Mouse (Mus musculus): Measurements from ENCODE around the gene Oasl2. TPM values are rescaled to one million over a fixed set of nuclear protein-coding genes. Genes with fewer than 3 reads are reported as not detected.
"Not testable (repeated sequence)": the region's sequence is repeated elsewhere in the genome, so short reads cannot be mapped to it uniquely, and the experiment has no call there.

Oasl2 gene
- 2.1 TPM for polyA plus RNA-seq (2012; fragmentation: generic; extraction: Trizol)

DNA sequence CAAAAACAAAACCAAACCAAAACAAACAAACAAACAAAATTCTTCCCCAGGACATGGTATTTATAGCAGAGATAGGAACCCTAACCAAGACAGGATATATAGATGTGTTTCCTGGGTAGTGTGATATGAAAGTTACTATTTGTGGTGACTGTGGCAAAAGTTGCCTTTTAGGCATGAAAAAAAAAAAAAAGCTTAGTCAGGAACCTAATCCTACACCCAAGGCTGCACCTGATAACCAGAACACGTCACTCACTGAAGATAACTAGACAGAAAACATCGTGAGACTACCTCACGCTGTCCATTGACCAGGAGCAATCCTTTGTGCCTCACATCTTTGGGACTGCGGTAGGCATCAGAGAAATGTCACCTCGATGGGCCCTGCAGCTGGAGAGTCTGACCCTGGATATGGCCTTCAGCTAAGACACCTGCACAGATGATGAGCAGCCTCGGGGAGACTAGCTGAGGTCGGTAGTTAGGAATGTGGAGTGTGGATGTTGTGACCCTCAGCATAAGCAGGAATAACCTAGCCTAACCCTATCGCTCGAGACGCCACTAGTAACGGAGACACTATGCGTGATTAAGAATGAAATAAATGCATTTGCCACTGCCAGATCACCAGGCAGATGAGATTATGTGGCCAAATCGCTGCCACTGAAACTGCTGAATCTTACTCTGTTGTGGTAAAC lies at the start of gene Oasl2:
Gene Oasl2, plus strand, starts transcription at position 249 of the 686 bp plus-strand sequence.
- Histone ChIP-seq H3K79me2 (ENCODE audit: control insufficient read depth, insufficient read depth) (no peaks in the 10 kb centered on the region), H3K27me3 (ENCODE audit: control insufficient read depth, insufficient read depth, insufficient read length) (no peaks in the 10 kb centered on the region), H3K4me2 (ENCODE audit: low read depth) (peak within 1 kb of the TSS; percentile 72), H3K4me3 (peak within 1 kb of the TSS; percentile 6), H3K36me3 (ENCODE audit: control insufficient read depth, insufficient read depth) (no peaks in the 10 kb centered on the region), H3ac (ENCODE audit: control insufficient read depth, insufficient read length) (no peak within 1 kb of the TSS)
- TF ChIP-seq E2F4 (IDR thresholded peaks at IDR 0.05; ENCODE audit: insufficient read depth), result no peak
- TF ChIP-seq TCF3 (IDR thresholded peaks at IDR 0.05; ENCODE audit: insufficient read length, low read depth), result no peak
- no peak for TF ChIP-seq MYOD1 (IDR thresholded peaks at IDR 0.05; ENCODE audit: control insufficient read depth in 1 of 3, insufficient read length in 2 of 3, low read depth in 2 of 3)
- TF ChIP-seq CEBPB (IDR thresholded peaks at IDR 0.05; ENCODE audit: insufficient read depth, poor library complexity, severe bottlenecking), result no peak
- no peak for TF ChIP-seq TCF12 (IDR thresholded peaks at IDR 0.05; ENCODE audit: insufficient read depth, poor library complexity, severe bottlenecking)
- TF ChIP-seq SRF (IDR thresholded peaks at IDR 0.05; ENCODE audit: control insufficient read depth, insufficient read length, low read depth), result no peak
- no peak for TF ChIP-seq MYOG (IDR thresholded peaks at IDR 0.05; ENCODE audit: control insufficient read depth in 1 of 3, insufficient read depth in 1 of 3, insufficient read length in 2 of 3, low read depth in 2 of 3)

- TF ChIP-seq MYOG (IDR thresholded peaks at IDR 0.05; ENCODE audit: control insufficient read depth in 1 of 3, insufficient read depth in 1 of 3, insufficient read length in 2 of 3, low read depth in 2 of 3) (no peak), E2F4 (IDR thresholded peaks at IDR 0.05; ENCODE audit: insufficient read depth) (no peak), MAX (IDR thresholded peaks at IDR 0.05; ENCODE audit: low read depth) (no peak)
- Histone ChIP-seq H3ac (ENCODE audit: control insufficient read depth, insufficient read length) (no peak overlapping the region), H3K36me3 (ENCODE audit: control insufficient read depth, insufficient read depth) (no peaks in the 10 kb centered on the region), H3K4me3 (no peak overlapping the region), H3K27me3 (ENCODE audit: control insufficient read depth, insufficient read depth, insufficient read length) (no peaks in the 10 kb centered on the region), H3K79me2 (ENCODE audit: control insufficient read depth, insufficient read depth) (no peaks in the 10 kb centered on the region), H3K4me2 (ENCODE audit: low read depth) (no peak overlapping the region)
Measured at GRCm38 (mm10) chr5:114851565-114852236, 45.0 kb upstream of the Oasl2 start.

- not testable (repeated sequence) for H3K4me2 ChIP-seq (ENCODE audit: low read depth); H3ac ChIP-seq (ENCODE audit: control insufficient read depth, insufficient read length); H3K36me3 ChIP-seq (ENCODE audit: control insufficient read depth, insufficient read depth); H3K4me3 ChIP-seq; H3K79me2 ChIP-seq (ENCODE audit: control insufficient read depth, insufficient read depth); H3K27me3 ChIP-seq (ENCODE audit: control insufficient read depth, insufficient read depth, insufficient read length)
Measured at GRCm38 (mm10) chr5:114853364-114853763, 43.4 kb upstream of the Oasl2 start, which contains the start of gene 4930519G04Rik. Gene 4930519G04Rik (plus strand): TSS chr5:114853664.

DNA sequence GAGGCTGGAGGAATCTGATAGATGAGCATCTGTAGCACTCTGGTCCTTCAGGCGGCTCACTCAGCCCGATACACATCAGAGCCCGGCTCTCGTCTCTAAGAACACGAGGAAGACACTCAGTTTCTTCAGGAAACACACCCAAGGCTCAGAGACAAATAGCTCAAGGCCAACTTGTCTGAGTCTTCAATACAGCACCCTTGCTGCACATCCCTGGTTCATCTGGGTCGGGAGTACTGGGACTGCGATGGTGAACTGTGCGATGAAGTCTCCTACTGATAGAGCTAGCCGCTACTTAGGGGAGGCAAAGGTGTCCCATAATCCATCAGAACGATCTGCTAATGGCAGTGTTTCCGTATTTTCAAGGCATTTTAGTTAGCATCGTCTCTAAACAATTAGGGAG lies 38.2 kb upstream of the Oasl2 start, which contains the start of gene Gm9936:
Gene Gm9936, minus strand, starts transcription at position 101 of the 400 bp plus-strand sequence.
- peaks cover 5% of the 10 kb centered on the region for H3K27me3 ChIP-seq (ENCODE audit: control insufficient read depth, insufficient read depth, insufficient read length)
- H3K36me3 ChIP-seq (ENCODE audit: control insufficient read depth, insufficient read depth), result no peaks in the 10 kb centered on the region
- peak within 1 kb of the TSS; percentile 68 for H3K4me2 ChIP-seq (ENCODE audit: low read depth)
- no peak within 1 kb of the TSS for H3ac ChIP-seq (ENCODE audit: control insufficient read depth, insufficient read length)
- no peak for TF ChIP-seq MAX (IDR thresholded peaks at IDR 0.05; ENCODE audit: low read depth)
- TF ChIP-seq MYOG (IDR thresholded peaks at IDR 0.05; ENCODE audit: control insufficient read depth in 1 of 3, insufficient read depth in 1 of 3, insufficient read length in 2 of 3, low read depth in 2 of 3), result no peak
- TF ChIP-seq TCF3 (IDR thresholded peaks at IDR 0.05; ENCODE audit: insufficient read length, low read depth), result no peak
- no peak for TF ChIP-seq POLR2A (IDR thresholded peaks at IDR 0.05; ENCODE audit: insufficient read length, low read depth)
- no peak for TF ChIP-seq POLR2AphosphoS2 (IDR thresholded peaks at IDR 0.05; ENCODE audit: insufficient read length, low read depth)
- TF ChIP-seq TCF12 (IDR thresholded peaks at IDR 0.05; ENCODE audit: insufficient read depth, poor library complexity, severe bottlenecking), result no peak
- TF ChIP-seq E2F4 (IDR thresholded peaks at IDR 0.05; ENCODE audit: insufficient read depth), result no peak
- no peak for TF ChIP-seq REST (IDR thresholded peaks at IDR 0.05; ENCODE audit: insufficient read depth, insufficient read length)
- no peak for TF ChIP-seq SRF (IDR thresholded peaks at IDR 0.05; ENCODE audit: control insufficient read depth, insufficient read length, low read depth)
- TF ChIP-seq MYOD1 (IDR thresholded peaks at IDR 0.05; ENCODE audit: control insufficient read depth in 1 of 3, insufficient read length in 2 of 3, low read depth in 2 of 3), result no peak
- no peak for TF ChIP-seq CEBPB (IDR thresholded peaks at IDR 0.05; ENCODE audit: insufficient read depth, poor library complexity, severe bottlenecking)
- TF ChIP-seq USF1 (IDR thresholded peaks at IDR 0.05; ENCODE audit: low read depth), result no peak
- H3K4me3 ChIP-seq, result no peak within 1 kb of the TSS
- no peaks in the 10 kb centered on the region for H3K79me2 ChIP-seq (ENCODE audit: control insufficient read depth, insufficient read depth)

GRCm38 (mm10) chr5:114859253-114859652 lies 37.5 kb upstream of the Oasl2 start:
- Histone ChIP-seq H3K4me3 (no peak overlapping the region), H3K36me3 (ENCODE audit: control insufficient read depth, insufficient read depth) (no peaks in the 10 kb centered on the region), H3K79me2 (ENCODE audit: control insufficient read depth, insufficient read depth) (no peaks in the 10 kb centered on the region), H3K4me2 (ENCODE audit: low read depth) (peak overlapping the region; percentile 68), H3K27me3 (ENCODE audit: control insufficient read depth, insufficient read depth, insufficient read length) (peaks cover 5% of the 10 kb centered on the region), H3ac (ENCODE audit: control insufficient read depth, insufficient read length) (no peak overlapping the region)
- TF ChIP-seq CEBPB (IDR thresholded peaks at IDR 0.05; ENCODE audit: insufficient read depth, poor library complexity, severe bottlenecking), result peak; percentile 63; the same call in 1 of the 2 replicates
- TF ChIP-seq TCF12 (IDR thresholded peaks at IDR 0.05; ENCODE audit: insufficient read depth, poor library complexity, severe bottlenecking), result no peak
